Mouse (Mus musculus): ENCODE measurements around the gene Hivep3. TPM values are rescaled to one million over a fixed set of nuclear protein-coding genes. Genes with fewer than 3 reads are reported as not detected.

The Hivep3 gene
- total RNA-seq, 2 experiments from 2014 or later: 0.15 to 2.1 TPM

DNA sequence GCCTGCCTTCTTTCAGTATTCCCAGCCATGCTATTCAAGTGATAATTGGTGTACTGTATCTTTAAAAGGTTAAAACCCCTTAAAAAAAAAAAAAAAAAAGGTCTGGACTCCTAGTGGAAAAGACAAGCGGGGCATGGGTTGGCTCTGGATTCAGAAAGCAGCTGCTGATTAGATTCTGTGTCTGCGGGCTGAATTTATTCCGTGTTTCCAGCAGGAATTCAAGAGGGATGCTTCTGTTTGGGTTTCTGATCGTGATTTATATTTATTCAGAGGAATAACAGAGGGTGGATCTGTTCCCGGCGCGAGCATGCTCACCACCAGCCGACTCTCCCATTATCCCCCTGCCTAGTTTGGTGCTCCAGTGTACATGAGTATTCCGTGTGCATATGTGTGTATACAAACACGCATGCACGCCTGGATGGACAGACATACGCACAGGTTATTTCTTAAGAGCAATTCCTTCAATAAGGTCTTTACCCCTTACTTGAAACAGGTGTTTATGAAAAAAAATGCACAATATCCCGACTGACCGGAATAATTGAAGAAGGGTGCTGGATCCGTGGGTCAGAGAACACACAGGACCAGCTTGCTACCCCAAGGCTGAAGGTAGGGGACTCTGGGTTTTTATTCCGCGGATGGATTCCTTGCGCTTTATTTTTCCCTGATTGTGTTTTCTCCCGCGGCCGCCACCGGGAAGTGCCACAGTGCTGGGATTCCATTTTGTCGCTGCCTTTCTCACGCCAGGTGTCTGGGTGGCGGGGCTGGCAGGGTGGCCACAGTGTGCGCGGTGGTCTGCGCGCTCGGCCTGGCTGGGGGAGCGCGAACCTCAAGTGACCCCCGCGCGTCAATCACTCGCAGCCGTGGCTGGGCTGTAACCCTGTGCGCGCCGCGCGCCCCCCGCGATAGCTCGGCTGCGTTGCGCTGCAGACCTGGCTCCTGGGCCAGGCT is 80.9 kb downstream of the Hivep3 start:
- ATAC-seq (replicated peaks; ENCODE audit: low FRiP score, poor library complexity, severe bottlenecking): no peak

DNA sequence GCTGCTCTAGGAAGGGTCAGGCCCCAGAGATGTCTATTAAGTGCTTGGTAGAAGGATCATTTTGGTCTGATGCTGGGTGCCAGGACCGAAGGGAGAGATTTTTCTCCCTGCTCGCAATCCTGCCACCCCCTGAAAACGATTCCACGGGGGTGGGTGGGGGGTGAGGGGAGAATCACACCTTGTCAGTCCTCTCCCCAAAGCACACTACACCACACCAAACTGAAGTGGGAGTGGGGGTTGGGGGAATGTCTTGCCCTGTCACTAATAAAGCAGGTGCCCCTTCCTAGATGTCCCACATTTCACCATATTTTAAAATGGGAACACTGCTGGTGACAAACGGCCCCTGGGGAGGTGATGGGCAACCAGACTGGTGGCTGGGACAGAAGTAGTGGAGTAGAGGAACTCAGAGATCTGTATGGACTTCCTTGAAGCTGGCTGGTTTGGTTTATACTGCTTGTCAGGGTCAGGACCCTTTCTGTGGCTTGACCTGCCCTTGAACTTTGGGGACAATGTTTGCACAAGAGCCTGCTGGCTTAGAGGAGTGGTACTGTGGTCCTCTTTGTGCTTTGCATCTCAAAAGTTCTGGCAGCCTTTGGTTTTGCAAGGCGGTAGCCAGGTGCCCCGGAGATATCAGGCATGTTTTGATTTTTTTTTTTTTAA is 81.7 kb downstream of the Hivep3 start:
- no peak for ATAC-seq (replicated peaks; ENCODE audit: low FRiP score, poor library complexity, severe bottlenecking)

DNA sequence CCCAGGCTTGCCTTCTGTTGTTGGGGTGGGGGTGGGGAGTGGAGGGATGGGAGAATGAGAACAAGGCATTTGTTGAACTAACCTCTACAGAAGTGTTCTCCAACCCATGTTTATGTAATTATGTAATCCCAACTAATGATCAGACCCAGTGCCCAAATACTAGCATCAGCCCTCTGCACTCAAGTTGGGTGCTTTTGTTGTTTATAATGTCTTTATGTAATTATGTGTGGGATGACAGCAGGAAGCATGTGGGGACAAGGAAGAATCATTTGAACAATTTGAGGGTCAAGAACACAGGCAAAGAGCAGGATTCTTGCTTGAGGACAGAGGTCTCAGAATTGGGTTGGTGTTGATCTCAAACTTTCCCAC is 82.2 kb downstream of the Hivep3 start:
- ATAC-seq (replicated peaks; ENCODE audit: low FRiP score, poor library complexity, severe bottlenecking): no peak

DNA sequence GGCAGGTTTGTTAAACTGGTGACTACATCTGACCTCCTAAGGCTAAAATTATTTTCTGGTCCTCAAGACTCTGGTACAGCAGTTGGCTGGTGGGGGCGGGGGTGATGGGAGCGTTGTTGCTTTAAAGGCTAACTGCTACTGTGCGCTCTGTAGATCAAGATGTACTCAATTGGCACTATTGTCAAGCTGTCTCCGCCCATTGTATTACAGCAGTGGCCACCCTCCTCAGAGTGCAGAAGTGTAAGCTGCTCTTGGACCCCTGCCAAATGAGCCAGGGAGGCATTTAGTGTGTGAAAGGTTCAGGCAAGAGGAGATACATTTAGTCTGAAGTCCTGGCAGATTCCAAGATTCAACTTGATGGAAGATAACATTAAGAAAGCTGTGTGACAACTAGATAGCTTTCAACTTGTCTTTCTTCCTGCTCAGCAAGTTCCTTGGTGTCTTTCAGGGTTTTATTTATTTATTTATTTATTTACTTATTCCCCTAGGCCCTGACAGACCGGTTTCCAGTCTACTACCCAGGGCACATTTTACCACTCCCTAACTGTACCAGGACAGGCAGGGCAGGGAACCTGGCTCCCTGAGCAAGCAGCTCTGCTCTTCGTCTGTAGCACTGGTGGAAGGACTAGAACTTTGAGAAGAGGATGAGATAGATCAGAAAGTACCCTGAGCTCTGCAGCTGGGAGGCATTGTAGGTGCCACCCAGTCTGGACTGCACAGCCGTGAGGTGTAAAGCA is 83.2 kb downstream of the Hivep3 start:
- no peak for ATAC-seq (replicated peaks; ENCODE audit: low FRiP score, poor library complexity, severe bottlenecking)

DNA sequence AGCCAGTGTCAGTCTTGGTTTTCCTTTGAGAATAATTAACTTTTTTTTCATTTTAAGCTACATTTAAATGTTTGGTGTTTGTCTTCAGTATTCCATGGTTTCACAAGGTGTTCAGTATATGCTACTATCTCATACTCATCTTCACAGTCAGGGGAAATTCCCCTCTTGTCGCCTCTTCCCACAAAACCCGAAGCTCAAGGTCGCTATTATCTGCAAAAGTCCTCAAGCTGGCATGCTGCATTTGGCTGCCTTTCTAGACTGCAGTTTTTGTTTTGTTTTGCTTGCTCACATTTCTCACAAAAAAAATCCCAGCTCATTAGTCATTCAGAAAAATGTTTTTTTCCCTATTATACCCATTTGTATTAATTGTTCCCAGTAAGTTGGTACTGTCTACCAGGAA is 92.4 kb downstream of the Hivep3 start:
- no peak for ATAC-seq (replicated peaks; ENCODE audit: low FRiP score, poor library complexity, severe bottlenecking)

DNA sequence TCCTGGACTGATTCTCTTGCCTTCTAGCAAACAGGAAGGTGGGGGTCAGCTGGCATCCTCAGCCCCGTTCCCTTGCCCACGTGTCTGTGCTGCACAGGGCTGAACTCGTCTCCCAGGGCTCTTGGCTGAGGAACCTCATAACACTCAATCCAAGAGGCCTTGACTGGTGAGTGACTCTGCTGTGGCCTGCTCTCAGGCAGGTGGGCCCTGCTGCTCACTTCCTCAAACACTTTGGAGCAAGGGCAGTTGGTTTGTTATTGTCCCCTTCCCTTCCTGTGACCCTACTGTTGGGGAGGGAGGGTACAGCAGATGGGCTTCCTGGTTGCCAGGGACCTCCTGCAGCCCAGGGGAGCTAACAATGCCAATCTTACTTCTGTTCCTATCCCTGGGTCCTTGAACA is 94.8 kb downstream of the Hivep3 start:
- ATAC-seq (replicated peaks; ENCODE audit: low FRiP score, poor library complexity, severe bottlenecking): no peak

DNA sequence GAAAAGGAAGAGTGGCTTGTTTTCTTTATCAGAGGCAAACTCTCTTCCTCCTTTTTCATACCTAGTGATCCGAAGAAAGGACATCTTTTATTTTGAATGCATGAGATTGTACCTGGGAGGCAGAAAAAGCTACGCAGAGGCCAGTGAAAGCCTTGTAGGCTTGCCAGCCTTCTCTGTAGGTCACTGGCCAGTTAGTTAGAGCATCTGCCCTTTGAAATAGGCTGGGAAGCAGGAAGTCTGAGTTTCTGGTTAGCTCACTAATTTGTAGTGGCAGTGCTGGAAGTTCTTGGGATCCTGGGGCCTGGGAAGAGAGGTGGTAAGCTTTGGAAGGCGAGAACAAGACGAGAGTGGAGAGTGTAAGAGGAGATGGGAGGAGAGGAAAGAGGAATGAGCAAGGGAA is 95.4 kb downstream of the Hivep3 start:
- ATAC-seq (replicated peaks; ENCODE audit: low FRiP score, poor library complexity, severe bottlenecking): no peak

DNA sequence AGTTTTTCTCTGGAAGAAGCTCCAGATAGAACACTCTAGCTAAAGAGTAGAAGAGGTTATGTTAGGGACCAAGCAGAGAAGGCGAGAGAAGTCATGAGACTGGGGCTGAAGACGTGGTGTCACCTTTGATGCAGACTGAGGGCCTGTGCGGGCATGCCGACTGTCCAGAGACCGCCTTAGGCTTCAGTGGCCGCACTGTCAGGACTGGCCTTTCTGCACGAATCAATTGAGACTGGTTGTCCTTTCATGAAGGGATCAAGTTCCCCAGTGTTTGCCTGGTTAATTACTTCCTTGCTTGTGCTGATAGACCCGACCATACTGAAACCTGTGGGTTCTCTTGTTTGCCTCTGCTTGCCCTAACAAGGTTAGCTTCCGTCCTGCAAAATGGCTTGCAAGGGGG is 99.7 kb downstream of the Hivep3 start:
- no peak for ATAC-seq (replicated peaks; ENCODE audit: low FRiP score, poor library complexity, severe bottlenecking)

DNA sequence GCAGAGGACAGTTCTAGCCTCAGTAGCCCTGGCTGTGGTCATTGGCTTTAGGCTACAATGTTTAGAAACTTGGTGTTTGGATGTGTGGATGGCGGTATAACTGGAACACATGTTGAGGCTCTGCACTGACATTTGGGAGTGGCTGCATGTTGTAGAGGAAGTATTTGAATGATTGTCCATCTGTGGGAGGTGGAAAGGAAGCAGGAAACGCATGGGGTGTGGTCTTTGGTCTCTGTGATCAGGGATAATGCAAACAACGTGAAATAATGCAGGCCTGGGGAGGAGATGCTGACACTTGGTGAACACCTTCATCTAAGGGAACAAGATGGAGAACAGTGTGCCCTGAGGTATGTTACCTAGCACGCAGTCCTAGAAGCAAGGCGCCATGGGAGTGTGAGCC is 100.3 kb downstream of the Hivep3 start:
- no peak for ATAC-seq (replicated peaks; ENCODE audit: low FRiP score, poor library complexity, severe bottlenecking)

DNA sequence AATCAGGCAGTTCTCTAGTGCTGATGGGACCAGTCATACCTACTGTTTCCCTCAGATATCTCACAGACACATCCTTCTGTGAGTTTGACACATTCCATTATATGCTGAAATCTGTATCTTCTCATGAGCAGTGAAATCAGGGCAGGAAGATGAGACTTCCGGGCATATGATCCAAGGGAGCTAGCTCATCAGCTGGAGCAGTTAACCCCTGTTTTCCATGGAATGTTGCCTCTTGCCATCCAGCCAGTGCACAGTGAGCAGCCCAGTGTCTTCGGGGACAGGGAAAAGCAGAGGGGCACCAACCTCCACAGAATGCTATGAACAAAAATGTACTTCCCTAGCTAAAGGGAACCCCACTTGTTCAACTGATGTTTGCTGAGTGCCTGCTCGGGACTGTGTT is 102.6 kb downstream of the Hivep3 start:
- ATAC-seq (replicated peaks; ENCODE audit: low FRiP score, poor library complexity, severe bottlenecking): no peak

DNA sequence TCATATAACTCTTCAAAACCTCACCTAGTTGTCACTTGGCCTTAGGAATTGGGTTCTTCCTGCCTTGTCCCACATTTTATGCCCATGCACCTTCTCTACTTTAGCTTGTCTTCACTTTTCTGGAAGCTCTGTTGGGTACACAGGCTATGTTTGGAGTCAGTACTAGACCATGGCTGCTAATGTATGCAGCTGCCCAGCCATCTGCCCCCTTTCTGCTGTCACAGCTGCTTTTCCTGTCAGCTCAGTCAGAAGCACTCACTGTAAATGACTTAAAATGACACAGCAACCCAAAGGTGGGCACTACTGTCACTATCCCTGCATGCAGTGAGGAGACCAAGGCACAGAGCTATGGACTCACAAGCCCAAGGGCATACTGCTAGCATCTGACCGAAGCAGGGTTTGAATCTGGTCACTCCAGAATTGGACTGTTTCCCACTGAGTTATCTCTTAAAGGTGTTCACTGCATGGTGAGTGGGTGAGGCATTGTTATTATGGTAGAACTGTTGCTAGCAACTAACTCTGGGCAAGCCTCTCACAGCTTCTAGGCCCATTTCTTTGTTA is 104.0 kb downstream of the Hivep3 start:
- no peak for ATAC-seq (replicated peaks; ENCODE audit: low FRiP score, poor library complexity, severe bottlenecking)

DNA sequence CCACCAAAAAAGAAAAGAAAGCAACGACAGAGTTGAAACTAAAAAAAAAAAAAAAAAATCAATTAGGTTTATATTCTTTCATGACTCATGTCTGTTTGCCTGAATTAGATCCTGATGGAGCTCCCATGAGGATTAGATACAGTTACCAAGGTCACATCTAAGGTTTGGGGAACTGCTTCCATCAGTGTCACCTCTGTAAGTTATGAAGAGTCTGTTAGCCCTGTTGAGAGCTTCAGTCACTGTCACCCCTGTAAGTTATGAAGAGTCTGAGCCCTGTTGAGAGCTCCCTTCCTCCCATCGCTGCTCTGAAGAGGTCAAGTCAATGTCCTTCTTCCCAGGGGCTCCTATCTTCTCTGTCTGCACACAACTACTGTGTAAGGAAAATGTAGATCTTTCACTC is 104.7 kb downstream of the Hivep3 start:
- ATAC-seq (replicated peaks; ENCODE audit: low FRiP score, poor library complexity, severe bottlenecking): no peak

DNA sequence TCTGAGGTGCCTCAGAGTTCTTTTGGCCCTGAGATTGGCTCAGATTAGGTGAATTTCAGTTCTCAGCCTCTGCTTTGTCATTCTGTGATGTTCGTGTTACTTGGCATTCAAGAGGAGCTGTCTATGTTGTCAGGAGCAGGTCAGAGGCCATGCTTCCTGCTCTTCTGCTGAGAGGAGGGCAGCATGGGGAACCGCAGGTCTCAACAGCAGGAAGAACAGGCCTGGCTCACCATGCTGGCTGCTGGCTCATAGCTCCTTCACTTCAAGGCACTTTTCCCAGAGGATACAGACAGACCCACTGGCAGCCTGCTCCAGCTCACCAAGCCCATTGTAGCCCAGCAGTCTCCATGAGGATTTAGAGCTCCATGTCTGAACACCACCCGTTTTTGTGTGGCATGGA is 109.7 kb downstream of the Hivep3 start:
- ATAC-seq (replicated peaks; ENCODE audit: low FRiP score, poor library complexity, severe bottlenecking): no peak

DNA sequence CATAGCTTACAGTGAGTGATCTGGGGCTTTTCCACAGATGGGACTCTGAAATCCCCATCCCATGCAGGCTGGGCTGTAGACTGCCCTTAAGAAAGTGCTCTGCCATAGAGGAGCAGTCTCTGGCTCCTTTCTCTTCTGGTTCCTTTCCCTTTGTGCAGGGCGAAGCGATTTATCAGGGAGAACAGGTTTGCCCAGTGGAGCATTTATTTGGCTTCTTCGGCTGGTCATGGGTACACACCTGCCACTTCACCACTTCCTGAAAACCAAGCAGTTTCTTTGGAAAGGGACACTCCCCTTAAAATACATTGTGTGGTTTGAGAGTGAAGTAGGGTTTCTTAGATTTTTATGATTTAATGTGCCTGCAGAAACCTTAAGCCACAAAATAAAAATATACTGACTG is 110.7 kb downstream of the Hivep3 start:
- no peak for ATAC-seq (replicated peaks; ENCODE audit: low FRiP score, poor library complexity, severe bottlenecking)

DNA sequence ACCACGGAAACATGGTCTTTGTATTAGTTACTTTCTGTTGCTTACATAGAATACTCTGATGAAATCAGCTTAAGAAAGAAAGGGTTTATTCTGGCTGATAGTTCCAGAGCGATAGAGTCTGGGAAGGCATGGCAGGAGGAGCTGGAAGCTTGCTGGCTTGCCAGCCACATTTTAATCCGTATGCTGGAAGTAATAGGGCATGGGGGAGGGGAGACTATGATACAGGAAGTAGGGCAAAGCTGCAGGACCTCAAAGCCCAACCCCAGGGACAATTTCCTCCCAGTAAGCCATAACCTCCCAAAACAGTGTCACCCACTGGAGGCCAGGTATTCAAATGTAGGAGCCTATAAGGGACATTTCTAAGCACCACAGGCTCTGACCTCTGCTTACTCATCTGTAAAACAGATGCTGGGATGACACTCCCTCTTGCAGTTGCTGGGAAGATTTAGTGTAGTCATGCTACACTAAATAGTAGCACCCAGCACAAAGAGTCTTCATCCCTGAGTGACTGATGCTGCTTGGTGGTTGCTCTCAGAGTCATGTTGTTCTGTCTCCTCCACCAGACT is 112.1 kb downstream of the Hivep3 start:
- no peak for ATAC-seq (replicated peaks; ENCODE audit: low FRiP score, poor library complexity, severe bottlenecking)

DNA sequence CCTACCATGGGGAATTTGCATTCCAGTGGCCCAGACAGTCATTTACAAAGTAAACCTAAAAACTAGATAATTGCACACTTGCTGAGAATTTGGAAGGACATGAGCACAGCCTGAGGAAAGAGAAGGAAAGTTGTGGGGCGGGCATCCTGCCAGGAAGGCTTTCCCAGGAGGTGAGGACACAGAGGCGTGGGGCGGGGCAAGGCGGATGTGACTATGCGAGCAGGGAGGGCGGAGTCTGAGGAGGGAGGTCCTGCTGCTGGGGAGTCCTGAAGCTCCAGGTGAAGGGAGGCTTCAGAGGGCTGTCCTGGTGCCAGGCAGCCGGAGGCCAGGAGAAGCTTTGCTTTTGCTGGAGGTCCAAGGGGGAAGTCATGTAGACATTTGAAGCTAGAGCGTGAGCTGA is 118.9 kb downstream of the Hivep3 start:
- no peak for ATAC-seq (replicated peaks; ENCODE audit: low FRiP score, poor library complexity, severe bottlenecking)

DNA sequence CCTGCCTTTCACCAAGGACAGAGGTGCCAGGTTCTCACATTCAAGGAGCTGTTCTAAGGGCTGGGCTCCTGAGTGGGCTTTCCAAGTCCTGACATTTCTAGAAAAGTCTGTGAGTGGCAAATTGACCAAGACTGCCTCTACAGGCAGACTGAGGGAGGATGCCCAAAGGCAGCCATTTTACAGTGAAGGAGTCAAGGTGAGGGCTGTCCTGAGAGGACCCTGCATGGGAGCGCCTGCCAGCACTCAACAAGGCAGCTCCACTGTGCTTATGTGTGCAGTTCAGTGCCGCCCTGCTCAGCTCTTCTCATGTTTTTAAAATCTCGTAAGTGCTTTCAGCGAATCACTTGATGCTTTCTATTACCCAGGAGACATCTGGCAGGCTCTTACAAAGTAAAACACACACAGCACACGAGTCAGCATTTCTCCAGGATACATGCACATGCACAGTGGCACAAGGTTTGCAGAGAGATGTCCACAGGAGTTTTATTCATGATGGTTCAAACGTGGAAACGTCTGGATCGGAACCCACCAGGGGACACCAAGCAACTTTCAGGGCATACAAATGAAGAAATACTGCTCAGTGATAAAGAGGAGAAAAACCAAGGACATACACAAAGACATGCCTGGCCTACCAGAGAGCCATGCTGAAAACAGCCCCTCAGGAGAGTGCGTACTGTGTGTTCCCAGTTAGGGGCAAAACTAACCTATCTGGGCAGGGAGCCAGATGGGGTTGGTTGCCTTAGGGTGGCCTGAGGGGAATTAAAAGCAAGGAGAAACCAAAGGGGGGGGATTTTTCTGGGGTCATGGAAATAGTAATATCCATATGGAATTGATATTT is 120.9 kb downstream of the Hivep3 start:
- no peak for ATAC-seq (replicated peaks; ENCODE audit: low FRiP score, poor library complexity, severe bottlenecking)

DNA sequence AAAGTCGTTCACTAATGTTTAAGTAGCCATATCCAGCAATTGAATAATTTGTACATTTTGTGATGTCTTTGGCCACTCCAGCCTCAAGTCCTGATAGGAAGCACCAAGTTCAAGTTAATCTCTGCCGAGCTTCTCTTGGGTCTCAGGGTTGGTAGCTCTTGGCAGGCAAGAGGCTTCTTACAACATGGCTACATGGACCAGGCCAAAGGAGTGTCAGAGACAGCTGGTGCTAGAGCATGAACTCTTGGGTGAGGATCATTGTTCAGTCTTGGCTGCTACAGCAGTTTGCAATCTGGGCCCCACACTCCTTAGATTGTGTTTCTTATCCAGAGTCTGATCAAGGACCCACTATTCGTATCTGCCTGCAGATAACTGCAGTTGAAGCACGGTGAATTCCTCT is 125.9 kb downstream of the Hivep3 start:
- no peak for ATAC-seq (replicated peaks; ENCODE audit: low FRiP score, poor library complexity, severe bottlenecking)

DNA sequence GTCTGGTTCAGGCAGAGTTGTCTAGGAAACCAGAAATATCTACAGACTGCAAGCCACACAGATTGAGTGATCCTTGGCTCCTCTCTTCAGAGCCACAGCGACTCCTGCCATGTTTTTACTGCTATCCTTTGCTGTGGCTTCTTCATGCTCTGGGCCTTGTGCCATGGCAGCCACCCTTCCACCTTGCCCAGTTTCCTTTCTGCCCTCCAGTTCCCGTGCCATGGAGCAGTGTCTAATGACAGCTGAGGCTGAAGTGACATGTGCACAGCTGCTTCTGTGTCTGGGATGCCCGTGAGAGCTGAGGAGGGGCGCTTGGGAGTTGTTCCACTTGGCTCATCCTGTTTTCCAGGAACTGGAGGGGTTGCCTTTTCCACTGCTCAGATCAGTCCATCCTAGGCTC is 127.4 kb downstream of the Hivep3 start:
- ATAC-seq (replicated peaks; ENCODE audit: low FRiP score, poor library complexity, severe bottlenecking): no peak

Data from erythroid progenitor cell, adult 5-6 weeks (primary cell).